Mouse (Mus musculus) gonadal fat pad, adult 2 months (tissue): ENCODE measurements around the gene Ezh1. TPM values are rescaled to one million over a fixed set of nuclear protein-coding genes. Genes with fewer than 3 reads are reported as not detected.

Experiments used
- DNase-seq: peaks from one replicate; pipeline ENCODE4 v3.0.0-alpha.2; 2012; ENCODE audit warnings: low read depth
- polyA plus RNA-seq: library from polyadenylated mRNA; depleted of rRNA; stranded (reverse); fragments of >200 nt; gene quantifications from 2 replicates; pipeline ENCODE4 v1.2.3, GENCODE M21; 2012

The Ezh1 gene
- polyA plus RNA-seq, 1 experiment: 46.5 TPM

- DNase-seq: no peak
Measured at GRCm38 (mm10) chr11:101200986-101201385, 25.3 kb downstream of the Ezh1 start.

DNA sequence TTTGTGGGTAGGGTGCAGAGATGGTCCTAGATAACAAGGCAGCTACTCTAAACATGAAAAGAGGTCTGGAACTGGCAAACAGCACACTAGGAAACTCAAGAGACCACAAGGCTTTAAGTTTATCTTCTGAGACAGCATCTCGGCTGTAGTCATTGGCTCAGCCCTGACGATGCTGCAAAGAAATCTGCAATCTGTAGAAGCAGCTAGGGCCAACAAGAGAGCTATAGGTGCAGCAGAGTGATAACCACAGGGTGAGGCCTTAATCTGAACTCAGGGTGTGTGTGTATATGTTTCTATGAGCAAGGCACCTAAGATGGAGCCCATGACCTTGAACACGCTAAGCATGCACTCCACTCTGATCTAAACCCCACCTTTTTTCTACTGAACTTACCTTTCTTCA lies 26.7 kb downstream of the Ezh1 start:
- DNase-seq: no peak

GRCm38 (mm10) chr11:101196175-101196574 lies 30.1 kb downstream of the Ezh1 start:
- DNase-seq: no peak

- DNase-seq: no peak
Measured at GRCm38 (mm10) chr11:101195571-101195970, 30.7 kb downstream of the Ezh1 start.

GRCm38 (mm10) chr11:101195101-101195500 lies 31.2 kb downstream of the Ezh1 start:
- DNase-seq: no peak

DNA sequence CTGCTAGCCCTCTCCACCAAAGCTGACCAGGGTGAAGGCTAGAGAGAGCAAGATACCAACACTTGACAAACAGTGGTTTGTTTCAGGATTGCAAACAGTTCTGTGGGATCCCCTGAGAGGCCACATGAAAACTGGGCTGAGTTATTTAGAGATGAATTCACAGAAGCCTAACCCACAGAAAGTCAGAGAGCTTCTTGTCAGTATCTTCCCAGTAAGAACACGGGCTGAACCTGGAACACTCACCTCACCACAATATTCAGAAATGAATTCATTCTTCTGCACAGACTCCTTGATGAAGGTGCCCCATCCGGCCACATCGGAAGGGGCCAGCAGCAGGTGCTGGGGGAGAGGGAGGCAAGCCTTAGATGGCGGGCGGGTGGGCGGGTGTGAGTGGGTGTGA lies 31.6 kb downstream of the Ezh1 start:
- no peak for DNase-seq

DNA sequence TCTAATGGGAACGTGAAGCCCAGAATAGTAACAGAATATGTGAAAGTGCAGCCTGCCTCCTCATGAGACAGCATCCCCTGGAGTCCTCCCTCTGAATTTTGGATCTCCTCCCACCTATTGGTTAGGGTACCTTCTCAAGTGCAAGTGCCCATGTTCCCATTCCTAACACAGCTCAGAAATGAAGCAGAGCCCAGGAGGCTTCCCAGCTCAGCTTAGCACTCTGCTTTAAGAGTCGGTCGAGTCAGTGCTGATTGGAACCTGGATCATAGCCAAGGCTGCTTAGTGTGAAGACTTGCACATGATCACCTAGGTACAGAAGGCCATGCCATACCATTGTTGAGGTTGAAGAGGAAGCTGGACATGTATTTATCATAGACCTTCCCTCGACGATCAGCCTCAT lies 32.1 kb downstream of the Ezh1 start:
- DNase-seq: no peak

GRCm38 (mm10) chr11:101193076-101193475 lies 33.2 kb downstream of the Ezh1 start:
- DNase-seq: no peak

GRCm38 (mm10) chr11:101192646-101193045 lies 33.6 kb downstream of the Ezh1 start:
- no peak for DNase-seq

DNA sequence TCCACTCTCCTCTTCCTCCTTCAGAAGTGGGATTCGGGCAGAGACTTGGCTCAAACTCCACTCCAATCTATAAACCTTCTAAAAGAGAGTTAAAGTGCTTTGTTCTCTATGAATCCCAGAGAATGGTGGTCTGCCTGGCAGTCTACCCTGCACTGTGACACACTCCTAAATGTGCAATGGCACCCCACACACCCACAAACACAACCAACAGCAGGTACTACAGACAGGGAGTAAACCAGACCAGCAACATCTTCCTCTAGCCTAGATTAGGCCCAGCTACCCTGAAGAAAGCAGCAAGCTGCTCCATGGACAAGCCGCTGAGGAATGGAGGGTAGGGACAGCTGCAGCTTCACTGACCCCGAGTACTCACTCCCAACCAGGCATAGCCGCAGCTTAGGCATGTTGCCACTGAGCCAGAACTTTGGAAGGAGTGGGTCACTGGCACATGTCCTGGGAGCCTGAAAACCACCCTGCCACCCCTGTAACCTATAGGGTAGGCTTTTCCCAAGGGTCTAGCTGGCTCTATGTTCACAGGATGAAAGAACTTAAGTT lies 34.3 kb downstream of the Ezh1 start:
- no peak for DNase-seq

GRCm38 (mm10) chr11:101190913-101191907 lies 35.1 kb downstream of the Ezh1 start:
- DNase-seq: no peak

DNA sequence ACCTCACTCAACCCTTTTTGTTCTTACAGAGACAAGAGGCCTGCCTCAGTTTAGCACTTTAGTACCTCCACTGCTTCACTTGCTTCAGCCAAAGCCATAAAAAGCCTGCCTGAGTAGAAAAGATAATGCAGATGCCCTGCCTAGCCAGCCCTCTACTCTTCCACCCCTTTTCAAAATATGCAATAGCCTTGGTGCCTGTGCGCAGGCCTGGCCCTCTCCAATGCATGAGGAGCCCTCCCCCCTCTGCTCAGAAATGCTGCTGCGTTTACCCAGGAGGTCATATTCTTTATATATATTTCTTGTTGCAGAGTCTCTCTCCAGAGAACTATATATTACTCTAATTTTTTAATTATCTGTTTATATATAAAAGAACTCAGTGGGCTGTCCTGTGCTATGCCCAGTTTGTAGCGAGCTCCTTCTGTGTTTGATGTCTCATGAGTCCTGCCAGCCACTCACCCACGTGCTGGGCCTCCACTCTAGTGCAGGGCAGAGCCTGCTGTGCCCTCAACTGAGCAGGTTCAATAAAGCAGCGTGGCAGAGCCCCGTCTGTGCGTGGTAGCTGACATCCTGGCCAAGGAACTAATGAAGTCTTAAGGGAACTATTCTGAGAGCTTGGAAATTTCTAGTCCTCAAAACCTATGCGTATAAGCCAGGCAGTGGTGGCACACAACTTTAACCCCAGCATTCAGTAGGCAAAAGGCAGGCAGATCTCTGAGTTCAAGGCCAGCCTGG lies 35.9 kb downstream of the Ezh1 start:
- no peak for DNase-seq

- DNase-seq: no peak
Measured at GRCm38 (mm10) chr11:101189495-101190180, 36.6 kb downstream of the Ezh1 start.

DNA sequence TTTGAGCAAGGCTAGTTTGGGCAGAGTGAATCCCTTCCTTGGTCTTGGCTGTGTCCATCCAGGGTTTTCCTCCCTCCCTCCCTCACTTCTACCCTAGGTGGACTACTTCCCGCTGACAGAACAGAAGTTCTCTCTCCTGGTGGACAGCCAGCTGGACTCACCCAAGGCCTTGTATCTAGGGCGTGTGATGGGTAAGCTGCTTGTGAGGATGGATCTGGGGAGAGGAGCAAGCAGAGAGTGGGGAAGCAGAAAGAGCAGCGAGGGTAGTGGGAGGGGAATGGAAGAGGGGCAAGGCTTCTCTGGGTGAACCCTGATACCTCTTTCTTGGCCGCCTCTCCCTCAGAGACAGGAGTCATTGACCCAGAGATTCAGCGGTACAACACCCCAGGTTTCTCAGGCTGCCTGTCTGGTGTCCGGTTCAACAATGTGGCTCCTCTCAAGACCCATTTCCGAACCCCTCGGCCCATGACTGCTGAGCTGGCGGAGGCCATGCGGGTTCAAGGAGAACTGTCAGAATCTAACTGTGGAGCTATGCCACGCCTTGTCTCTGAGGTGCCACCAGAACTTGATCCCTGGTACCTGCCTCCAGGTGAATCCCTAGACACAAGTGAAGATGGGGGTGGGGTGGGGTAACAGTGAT lies 38.0 kb downstream of the Ezh1 start:
- DNase-seq: no peak

GRCm38 (mm10) chr11:101187541-101187940 lies 38.7 kb downstream of the Ezh1 start:
- no peak for DNase-seq

DNA sequence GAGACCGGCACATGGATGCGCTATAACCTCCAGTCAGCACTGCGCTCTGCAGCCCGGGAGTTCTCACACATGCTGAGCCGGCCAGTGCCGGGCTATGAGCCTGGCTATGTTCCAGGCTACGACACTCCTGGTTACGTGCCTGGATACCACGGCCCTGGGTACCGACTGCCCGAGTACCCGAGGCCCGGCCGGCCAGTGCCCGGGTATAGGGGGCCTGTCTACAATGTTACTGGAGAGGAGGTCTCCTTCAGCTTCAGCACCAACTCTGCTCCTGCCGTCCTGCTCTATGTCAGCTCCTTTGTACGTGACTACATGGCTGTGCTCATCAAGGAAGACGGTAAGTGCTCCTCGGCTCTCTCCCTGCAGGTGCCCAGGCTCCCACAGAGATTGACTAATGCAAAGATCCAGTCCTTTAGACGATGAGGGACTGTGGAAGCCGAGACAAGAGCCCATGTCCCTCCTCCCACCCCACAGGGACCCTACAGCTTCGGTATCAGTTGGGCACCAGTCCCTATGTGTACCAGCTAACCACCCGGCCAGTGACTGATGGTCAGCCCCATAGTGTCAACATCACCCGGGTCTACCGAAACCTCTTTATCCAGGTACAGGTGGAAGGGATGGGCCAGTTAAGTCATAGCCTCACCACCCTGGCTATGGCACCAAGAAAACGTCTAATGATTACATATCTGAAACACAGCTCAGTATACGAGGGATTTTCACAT lies 39.6 kb downstream of the Ezh1 start:
- no peak for DNase-seq

DNA sequence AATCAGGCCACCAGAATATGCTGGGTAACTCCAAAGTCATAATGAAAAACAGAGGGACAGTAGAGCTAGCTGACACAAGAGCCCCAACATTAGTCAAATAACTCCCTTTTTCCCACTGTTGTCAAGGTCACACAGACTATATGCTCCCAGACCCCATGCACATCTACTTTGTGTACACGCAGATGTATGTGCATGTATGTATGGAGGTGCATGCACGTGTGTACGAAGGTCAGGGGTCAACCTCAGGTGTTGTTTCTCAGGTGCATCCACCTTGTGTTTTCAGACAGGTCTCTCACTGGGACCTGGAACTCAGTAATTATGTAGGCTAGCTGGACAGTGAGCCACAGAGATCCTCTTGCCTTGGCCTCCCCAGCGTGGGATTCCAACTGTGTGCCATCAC lies 40.8 kb downstream of the Ezh1 start:
- DNase-seq: no peak

GRCm38 (mm10) chr11:101184984-101185383 lies 41.3 kb downstream of the Ezh1 start:
- DNase-seq: no peak

- no peak for DNase-seq
Measured at GRCm38 (mm10) chr11:101182771-101183517, 43.3 kb downstream of the Ezh1 start.

- DNase-seq: no peak
Measured at GRCm38 (mm10) chr11:101181961-101182360, 44.3 kb downstream of the Ezh1 start.
